Mouse (Mus musculus) liver, postnatal 0 days (tissue): Measurements from ENCODE around the gene Helt.

ENCODE experiments used
- CTCF ChIP-seq: sonication (generic); IDR thresholded peaks from 2 replicates; pipeline ENCODE4 v1.5.1; 2016; ENCODE audit warnings: antibody characterized with exemption, low read depth
- EP300 ChIP-seq: IDR thresholded peaks from 2 replicates; pipeline ENCODE4 v1.6.1; 2016; ENCODE audit warnings: antibody characterized with exemption, low read depth, mild to moderate bottlenecking

DNA sequence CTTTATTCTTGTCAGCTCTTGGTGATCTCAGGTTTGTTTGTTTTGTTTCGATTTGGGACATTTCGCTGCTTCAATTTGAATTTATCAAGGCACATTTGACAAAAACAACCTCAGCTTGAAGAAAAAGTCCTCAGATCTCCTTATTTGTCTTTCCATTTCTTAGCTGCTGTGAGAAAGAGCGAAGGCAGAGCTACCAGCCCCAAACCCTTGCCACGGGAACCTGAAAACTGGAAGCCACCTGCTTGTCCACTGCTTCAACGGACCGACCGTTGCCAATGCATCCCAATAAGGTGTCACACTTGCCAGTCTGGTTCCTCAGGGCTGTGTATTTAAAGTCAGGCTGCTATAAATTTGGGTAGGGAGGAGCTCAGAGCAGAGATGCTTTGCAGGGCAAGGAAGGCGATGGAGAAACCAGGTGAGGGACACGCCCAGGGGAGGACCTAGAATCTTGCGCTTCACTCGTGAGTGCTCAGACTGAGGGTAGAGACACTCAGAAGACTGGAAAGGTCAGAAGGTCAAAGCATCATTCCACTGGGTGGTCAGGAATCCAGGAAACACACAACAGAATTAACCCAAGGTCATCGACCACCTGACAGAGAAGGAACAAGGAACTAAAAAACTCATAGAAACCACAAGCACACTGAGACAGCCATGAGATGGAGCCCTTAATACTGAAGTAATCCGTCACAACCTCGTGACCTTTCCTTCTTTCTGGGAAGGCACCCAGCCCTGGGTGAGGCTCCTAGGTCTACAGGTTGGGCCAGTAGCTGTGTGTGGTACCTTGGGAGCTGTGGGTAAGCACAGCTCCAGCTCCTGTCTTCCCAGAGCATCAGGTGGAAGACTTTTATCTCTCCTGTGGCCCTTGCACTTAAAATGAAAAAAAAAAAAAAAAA is 46.2 kb upstream of the Helt start:
- TF ChIP-seq CTCF (no peak), EP300 (no peak)
